Mouse (Mus musculus) erythroblast, embryonic 14.5 days (primary cell): Measurements from ENCODE around the gene Spink4. TPM values are rescaled to one million over a fixed set of nuclear protein-coding genes. Genes with fewer than 3 reads are reported as not detected.

ENCODE experiments used
- H3K27me3 ChIP-seq: 2 replicates; pipeline ENCODE4 v1.6.1; 2012; ENCODE audit warnings: inconsistent platforms; ENCODE audit not compliant: control insufficient read depth
- H3K36me3 ChIP-seq: 2 replicates; pipeline ENCODE4 v1.6.1; 2012; ENCODE audit warnings: mild to moderate bottlenecking, inconsistent platforms; ENCODE audit not compliant: control insufficient read depth
- H3K4me1 ChIP-seq: 2 replicates; pipeline ENCODE4 v1.6.1; 2012; ENCODE audit warnings: inconsistent platforms; ENCODE audit not compliant: control insufficient read depth
- H3K4me3 ChIP-seq: replicated peaks from 2 replicates; pipeline ENCODE3; 2012; ENCODE audit warnings: moderate library complexity, mild to moderate bottlenecking, inconsistent platforms
- H3K9me3 ChIP-seq: 2 replicates; pipeline ENCODE4 v1.6.1; 2012; ENCODE audit warnings: low read length, inconsistent platforms, mixed read lengths; ENCODE audit not compliant: control insufficient read depth
- GATA1 ChIP-seq: IDR thresholded peaks from 2 replicates; pipeline ENCODE4 v1.6.1; 2012; ENCODE audit warnings: low read length, inconsistent platforms, mixed read lengths
- TAL1 ChIP-seq: IDR thresholded peaks from 3 replicates; pipeline ENCODE4 v1.6.1; 2012; ENCODE audit warnings: low read length, inconsistent platforms, mixed read lengths
- polyA plus RNA-seq: library from polyadenylated mRNA; stranded (reverse); fragments of >175 nt; gene quantifications from 2 replicates; pipeline ENCODE4 v1.2.3, GENCODE M21; 2012

Gene Spink4
- not detected in 2 replicates for polyA plus RNA-seq

- peaks cover 9% of the 10 kb centered on the region for H3K4me1 ChIP-seq
- peaks cover 4% of the 10 kb centered on the region for H3K9me3 ChIP-seq
- no peaks in the 10 kb centered on the region for H3K27me3 ChIP-seq
- no peak within 1 kb of the TSS for H3K4me3 ChIP-seq
- TF ChIP-seq TAL1 (no peak), GATA1 (no peak)
- H3K36me3 ChIP-seq = no peaks in the 10 kb centered on the region
Observed at GRCm38 (mm10) chr4:40919785-40920184, at the start of gene Spink4. TSS of gene Spink4 (plus strand) at chr4:40920052.

DNA sequence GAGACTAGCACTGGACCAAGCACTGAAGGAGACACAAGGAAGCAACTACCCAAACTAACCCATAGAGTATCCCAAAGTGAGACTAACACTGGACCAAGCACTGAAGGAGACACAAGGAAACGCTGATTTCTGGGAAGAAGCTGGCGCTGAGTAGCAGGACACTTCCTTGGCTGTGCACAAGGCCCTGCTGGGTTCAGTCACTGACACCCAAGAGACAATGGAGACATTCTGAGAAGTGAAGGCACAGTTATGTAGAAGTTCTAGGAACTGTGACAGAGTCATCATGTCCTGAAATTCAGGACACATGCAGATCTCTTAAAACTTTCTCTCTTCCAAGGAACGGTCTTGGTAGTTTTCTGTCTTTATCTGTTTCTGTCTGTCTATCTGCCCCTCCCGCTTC lies 49.6 kb upstream of the Spink4 start:
- Histone ChIP-seq H3K4me1 (peaks cover 21% of the 10 kb centered on the region), H3K4me3 (no peak overlapping the region), H3K9me3 (no peaks in the 10 kb centered on the region), H3K27me3 (no peaks in the 10 kb centered on the region), H3K36me3 (no peaks in the 10 kb centered on the region)
- TF ChIP-seq GATA1 (no peak), TAL1 (no peak)

DNA sequence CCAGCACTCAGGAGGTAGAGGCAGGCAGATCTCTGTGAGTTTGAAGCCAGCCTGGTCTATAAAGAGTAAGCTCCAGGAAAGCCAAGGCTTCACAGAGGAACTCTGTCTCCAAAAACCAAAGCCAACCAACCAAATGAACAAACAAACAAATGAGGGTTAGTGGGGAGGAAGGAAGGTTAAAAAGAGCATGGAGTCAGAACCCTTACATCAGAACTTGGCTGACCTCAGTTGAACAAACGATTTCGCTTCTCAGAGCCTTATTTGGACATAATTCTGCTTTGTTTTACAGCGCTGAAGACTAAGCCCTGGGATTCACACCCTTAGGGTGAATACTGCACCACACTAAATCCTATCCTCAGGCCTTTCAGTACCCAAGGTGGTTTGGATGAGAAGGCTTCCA lies 47.7 kb upstream of the Spink4 start:
- Histone ChIP-seq H3K36me3 (no peaks in the 10 kb centered on the region), H3K4me1 (peaks cover 25% of the 10 kb centered on the region), H3K4me3 (no peak overlapping the region), H3K9me3 (no peaks in the 10 kb centered on the region), H3K27me3 (no peaks in the 10 kb centered on the region)
- TF ChIP-seq GATA1 = no peak
- no peak for TF ChIP-seq TAL1

GRCm38 (mm10) chr4:40873320-40873719 lies 46.5 kb upstream of the Spink4 start:
- Histone ChIP-seq H3K4me3 (no peak overlapping the region), H3K36me3 (no peaks in the 10 kb centered on the region), H3K4me1 (peaks cover 32% of the 10 kb centered on the region), H3K9me3 (no peaks in the 10 kb centered on the region), H3K27me3 (no peaks in the 10 kb centered on the region)
- no peak for TF ChIP-seq GATA1
- no peak for TF ChIP-seq TAL1

- Histone ChIP-seq H3K4me1 (peaks cover 32% of the 10 kb centered on the region), H3K9me3 (no peaks in the 10 kb centered on the region), H3K36me3 (no peaks in the 10 kb centered on the region), H3K27me3 (no peaks in the 10 kb centered on the region), H3K4me3 (no peak overlapping the region)
- no peak for TF ChIP-seq GATA1
- TF ChIP-seq TAL1 = no peak
Observed at GRCm38 (mm10) chr4:40874151-40874600, 45.7 kb upstream of the Spink4 start.

GRCm38 (mm10) chr4:40874794-40875552 lies 44.9 kb upstream of the Spink4 start:
- H3K36me3 ChIP-seq = no peaks in the 10 kb centered on the region
- H3K4me1 ChIP-seq = peaks cover 32% of the 10 kb centered on the region
- no peak overlapping the region for H3K4me3 ChIP-seq
- no peaks in the 10 kb centered on the region for H3K9me3 ChIP-seq
- H3K27me3 ChIP-seq = no peaks in the 10 kb centered on the region
- no peak for TF ChIP-seq GATA1
- TF ChIP-seq TAL1 = no peak

- no peak for TF ChIP-seq GATA1
- no peak for TF ChIP-seq TAL1
- peaks cover 25% of the 10 kb centered on the region for H3K4me1 ChIP-seq
- H3K36me3 ChIP-seq = no peaks in the 10 kb centered on the region
Observed at GRCm38 (mm10) chr4:40875842-40876241, 44.0 kb upstream of the Spink4 start.

DNA sequence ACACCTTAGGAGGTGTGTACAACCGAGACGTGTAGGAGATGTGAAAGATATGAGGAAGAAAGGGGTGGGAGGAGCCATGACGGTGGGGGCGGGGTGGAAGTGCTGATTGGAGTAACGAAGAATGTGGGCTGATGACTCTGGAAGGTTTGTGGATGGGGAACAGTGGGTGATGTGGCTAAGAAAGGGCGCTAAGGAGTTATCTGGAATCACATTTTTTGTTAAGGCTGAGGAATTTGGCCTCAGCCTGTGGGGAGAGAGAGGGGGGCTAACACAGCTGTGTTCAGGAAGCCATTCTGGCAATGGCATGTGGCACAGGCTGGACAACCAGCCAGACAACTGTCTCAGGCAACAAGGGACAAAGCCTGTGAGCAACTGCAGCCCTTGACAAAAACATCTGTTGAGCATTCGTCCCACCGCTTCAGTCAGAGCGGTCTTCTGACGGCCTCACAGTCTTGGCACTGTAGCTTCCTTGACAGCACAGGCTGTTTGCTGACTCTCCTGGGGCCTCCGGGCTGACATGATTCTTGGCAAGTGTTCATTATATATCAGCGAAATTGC lies 43.0 kb upstream of the Spink4 start:
- no peak for TF ChIP-seq TAL1
- no peak for TF ChIP-seq GATA1
- Histone ChIP-seq H3K9me3 (no peaks in the 10 kb centered on the region), H3K4me3 (no peak overlapping the region), H3K4me1 (peaks cover 25% of the 10 kb centered on the region), H3K36me3 (no peaks in the 10 kb centered on the region), H3K27me3 (no peaks in the 10 kb centered on the region)

More at GRCm38 (mm10) chr4:40875842-40876241, 44.0 kb upstream of the Spink4 start:
- Histone ChIP-seq H3K9me3 (no peaks in the 10 kb centered on the region), H3K4me3 (no peak overlapping the region), H3K27me3 (no peaks in the 10 kb centered on the region)

- TF ChIP-seq TAL1 (no peak), GATA1 (no peak)
- peaks cover 25% of the 10 kb centered on the region for H3K4me1 ChIP-seq
- H3K9me3 ChIP-seq = no peaks in the 10 kb centered on the region
- no peaks in the 10 kb centered on the region for H3K36me3 ChIP-seq
- H3K27me3 ChIP-seq = no peaks in the 10 kb centered on the region
- no peak overlapping the region for H3K4me3 ChIP-seq
Observed at GRCm38 (mm10) chr4:40877528-40877927, 42.3 kb upstream of the Spink4 start.

DNA sequence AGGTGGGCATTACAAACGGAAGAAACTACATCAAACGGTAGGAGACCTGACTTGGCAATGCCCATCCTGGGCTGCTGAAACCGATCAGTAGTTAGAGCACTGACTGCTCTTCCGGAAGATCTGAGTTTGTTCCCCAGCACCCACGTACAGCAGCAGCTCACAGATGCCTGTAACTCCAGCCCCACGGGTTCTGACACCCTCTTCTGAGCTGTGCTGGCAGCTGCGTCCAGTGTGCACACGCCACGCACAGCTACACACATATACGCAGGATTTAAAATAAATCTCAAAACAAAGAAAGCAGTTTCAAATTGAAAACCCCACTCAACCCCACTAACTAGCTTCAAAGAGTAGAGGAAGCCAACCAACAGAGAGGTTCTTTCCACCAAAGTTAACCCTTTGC lies 36.7 kb upstream of the Spink4 start:
- Histone ChIP-seq H3K27me3 (no peaks in the 10 kb centered on the region), H3K4me3 (no peak overlapping the region), H3K4me1 (no peaks in the 10 kb centered on the region), H3K36me3 (no peaks in the 10 kb centered on the region), H3K9me3 (no peaks in the 10 kb centered on the region)
- no peak for TF ChIP-seq TAL1
- TF ChIP-seq GATA1 = no peak
